Mouse (Mus musculus) NIH3T3 (cell line): ENCODE results near the gene Foxo3.

Source experiments
- DNase-seq: peaks from one replicate; pipeline ENCODE4 v3.0.0-alpha.2; 2012; ENCODE audit warnings: low read depth

Foxo3 gene

GRCm38 (mm10) chr10:42178751-42179150 lies 97.8 kb downstream of the Foxo3 start:
- no peak for DNase-seq

GRCm38 (mm10) chr10:42177771-42178674 lies 98.5 kb downstream of the Foxo3 start:
- no peak for DNase-seq

- no peak for DNase-seq
Measured at GRCm38 (mm10) chr10:42174283-42174682, 102.3 kb downstream of the Foxo3 start.

- no peak for DNase-seq
Measured at GRCm38 (mm10) chr10:42173839-42174238, 102.7 kb downstream of the Foxo3 start.

- DNase-seq: peak; percentile 48
Measured at GRCm38 (mm10) chr10:42170889-42171347, 105.6 kb downstream of the Foxo3 start.

GRCm38 (mm10) chr10:42170201-42170600 lies 106.4 kb downstream of the Foxo3 start:
- no peak for DNase-seq

GRCm38 (mm10) chr10:42154727-42155126 lies 121.8 kb downstream of the Foxo3 start:
- no peak for DNase-seq

- no peak for DNase-seq
Measured at GRCm38 (mm10) chr10:42152426-42153205, 123.9 kb downstream of the Foxo3 start.

GRCm38 (mm10) chr10:42149767-42150166 lies 126.8 kb downstream of the Foxo3 start:
- DNase-seq: no peak

GRCm38 (mm10) chr10:42148326-42148725 lies 128.2 kb downstream of the Foxo3 start:
- no peak for DNase-seq

- no peak for DNase-seq
Measured at GRCm38 (mm10) chr10:42145221-42145620, 131.3 kb downstream of the Foxo3 start.

- DNase-seq: no peak
Measured at GRCm38 (mm10) chr10:42144788-42145187, 131.8 kb downstream of the Foxo3 start.

GRCm38 (mm10) chr10:42144176-42144575 lies 132.4 kb downstream of the Foxo3 start:
- DNase-seq: no peak

- DNase-seq: no peak
Measured at GRCm38 (mm10) chr10:42142791-42143190, 133.8 kb downstream of the Foxo3 start.

- no peak for DNase-seq
Measured at GRCm38 (mm10) chr10:42142081-42142480, 134.5 kb downstream of the Foxo3 start.

- DNase-seq: no peak
Measured at GRCm38 (mm10) chr10:42139749-42140148, 136.8 kb downstream of the Foxo3 start.

- DNase-seq: no peak
Measured at GRCm38 (mm10) chr10:42134759-42135702, 141.5 kb downstream of the Foxo3 start.
